Mouse (Mus musculus) limb, embryonic 14.5 days (tissue): ENCODE data around the gene Mecom. TPM values are rescaled to one million over a fixed set of nuclear protein-coding genes. Genes with fewer than 3 reads are reported as not detected.

ENCODE experiments used
- ATAC-seq: fragments of 200-750 bp; cut with Nextera tagmentation; 2 replicates; pipeline ENCODE4 v1.8.0; 2017; ENCODE audit warnings: low read depth, moderate number of reproducible peaks, moderate TSS enrichment; ENCODE audit not compliant: low FRiP score
- DNase-seq: peaks from one replicate; pipeline ENCODE4 v3.0.0-alpha.2; 2015; ENCODE audit warnings: low spot score
- H3K27ac ChIP-seq: fragments of 300-500 bp; sonication (generic); replicated peaks from 2 replicates; pipeline ENCODE4 v1.5.1; 2014; ENCODE audit warnings: low read depth, mild to moderate bottlenecking, low read length, moderate library complexity, mixed read lengths
- H3K27me3 ChIP-seq: fragments of 300-500 bp; sonication (generic); 2 replicates; pipeline ENCODE4 v1.6.1; 2014; ENCODE audit warnings: low read length, mixed read lengths; ENCODE audit not compliant: control insufficient read depth, insufficient read depth
- H3K36me3 ChIP-seq: fragments of 300-500 bp; sonication (generic); 2 replicates; pipeline ENCODE4 v1.6.1; 2014; ENCODE audit warnings: mild to moderate bottlenecking, low read length, moderate library complexity, mixed read lengths; ENCODE audit not compliant: control insufficient read depth, insufficient read depth
- H3K4me1 ChIP-seq: fragments of 300-500 bp; sonication (generic); 2 replicates; pipeline ENCODE4 v1.6.1; 2014; ENCODE audit warnings: antibody characterized with exemption, low read length, mixed read lengths; ENCODE audit not compliant: control insufficient read depth, insufficient read depth
- H3K4me2 ChIP-seq: fragments of 300-500 bp; sonication (generic); replicated peaks from 2 replicates; pipeline ENCODE4 v1.6.1; 2014; ENCODE audit warnings: low read depth, mild to moderate bottlenecking, low read length, moderate library complexity; ENCODE audit not compliant: severe bottlenecking
- H3K4me3 ChIP-seq: fragments of 300-500 bp; sonication (generic); replicated peaks from 2 replicates; pipeline ENCODE4 v1.5.1; 2014; ENCODE audit warnings: low read length
- H3K9ac ChIP-seq: fragments of 300-500 bp; sonication (generic); 2 replicates; pipeline ENCODE4 v1.6.1; 2014; ENCODE audit warnings: mild to moderate bottlenecking, low read depth, low read length, moderate library complexity; ENCODE audit not compliant: severe bottlenecking
- H3K9me3 ChIP-seq: fragments of 300-500 bp; sonication (generic); 2 replicates; pipeline ENCODE4 v1.6.1; 2016; ENCODE audit warnings: low read length; ENCODE audit not compliant: control insufficient read depth
- POLR2A ChIP-seq: fragments of 200-500 bp; IDR thresholded peaks from 2 replicates; pipeline ENCODE4 v1.8.0; 2012; ENCODE audit warnings: inconsistent platforms, mild to moderate bottlenecking, moderate library complexity, borderline replicate concordance; ENCODE audit not compliant: insufficient read depth, insufficient read length; ENCODE audit errors: extremely low read depth
- WGBS: fragments of 180-500 bp; shearing (Covaris S2); extraction: QIAGEN DNeasy Blood & Tissue Kit; methylation state at CpG from one replicate; pipeline ENCODE4 v1.1.7; 2014; 5-methylcytosine and 5-hydroxymethylcytosine counted together
- polyA plus RNA-seq, 2 experiments: library from polyadenylated mRNA; depleted of rRNA in 1 of 2; stranded (reverse) in 1 of 2; unstranded in 1 of 2; fragments of >200 nt; fragmentation: Nextera tagmentation in 1 of 2; extraction: Ambion mirVana in 1 of 2; gene quantifications; 2 replicates each; pipeline versions ENCODE4 v1.2.1 to v1.2.3; 2012 to 2014

The Mecom gene
- polyA plus RNA-seq, 2 experiments: 35.8 to 42.2 TPM

DNA sequence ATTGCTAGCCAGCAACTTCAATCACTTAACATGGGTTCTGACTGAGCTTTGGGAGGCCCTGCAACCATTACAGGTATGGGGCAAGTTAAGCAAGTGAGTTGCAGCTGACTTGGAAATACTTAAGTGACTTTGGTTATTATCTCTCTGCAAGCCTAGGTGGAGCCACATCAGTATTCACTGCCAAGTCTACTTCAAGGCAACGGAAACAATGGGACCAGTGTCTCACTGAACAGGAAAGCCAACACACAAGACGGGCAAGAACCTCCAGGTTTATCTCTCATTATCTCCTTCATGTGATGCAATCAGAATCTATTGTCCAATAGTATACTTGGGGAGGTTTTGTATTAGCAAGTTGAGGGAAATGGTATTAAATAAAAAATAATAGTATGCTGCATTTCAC is 415.4 kb downstream of the Mecom start:
- WGBS: 82% methylated on average over 2 of the region's 2 CpGs
- DNase-seq: no peak
- H3K27ac ChIP-seq: no peak overlapping the region
- no peaks in the 10 kb centered on the region for H3K36me3 ChIP-seq
- H3K4me3 ChIP-seq: no peak overlapping the region
- H3K27me3 ChIP-seq: no peaks in the 10 kb centered on the region
- no peak for TF ChIP-seq POLR2A
- ATAC-seq: no peak
- H3K9ac ChIP-seq: no peak overlapping the region
- no peaks in the 10 kb centered on the region for H3K9me3 ChIP-seq
- peaks cover 7% of the 10 kb centered on the region; the same call in 1 of the 2 replicates for H3K4me1 ChIP-seq
- no peak overlapping the region for H3K4me2 ChIP-seq

DNA sequence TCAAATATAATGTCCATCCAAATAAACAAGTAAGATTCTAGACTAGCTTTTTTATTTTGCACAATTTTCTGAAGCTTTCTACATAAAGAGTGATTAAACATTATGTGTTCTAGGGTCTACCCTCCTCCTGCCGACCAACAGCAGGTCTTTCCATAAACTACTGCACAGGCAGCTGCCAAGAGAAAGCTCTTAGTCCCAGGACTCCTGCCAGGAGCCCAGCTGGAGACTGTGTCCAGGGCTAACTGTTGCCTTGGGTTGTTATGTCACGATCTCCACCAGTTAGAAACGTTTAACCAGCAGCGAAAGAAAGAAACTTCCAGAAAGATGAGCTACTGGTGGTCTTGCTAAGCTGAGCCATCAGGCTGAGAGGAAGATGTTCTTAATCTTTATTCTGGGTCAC is 417.3 kb downstream of the Mecom start:
- WGBS: 41% methylated on average over 4 of the region's 4 CpGs
- H3K9ac ChIP-seq: no peak overlapping the region
- no peaks in the 10 kb centered on the region for H3K27me3 ChIP-seq
- H3K4me3 ChIP-seq: no peak overlapping the region
- H3K27ac ChIP-seq: no peak overlapping the region
- no peak overlapping the region for H3K4me2 ChIP-seq
- H3K36me3 ChIP-seq: no peaks in the 10 kb centered on the region
- no peaks in the 10 kb centered on the region for H3K9me3 ChIP-seq
- peaks cover 7% of the 10 kb centered on the region; the same call in 1 of the 2 replicates for H3K4me1 ChIP-seq
- peak; percentile 23 for DNase-seq
- no peak for TF ChIP-seq POLR2A
- ATAC-seq: no peak

DNA sequence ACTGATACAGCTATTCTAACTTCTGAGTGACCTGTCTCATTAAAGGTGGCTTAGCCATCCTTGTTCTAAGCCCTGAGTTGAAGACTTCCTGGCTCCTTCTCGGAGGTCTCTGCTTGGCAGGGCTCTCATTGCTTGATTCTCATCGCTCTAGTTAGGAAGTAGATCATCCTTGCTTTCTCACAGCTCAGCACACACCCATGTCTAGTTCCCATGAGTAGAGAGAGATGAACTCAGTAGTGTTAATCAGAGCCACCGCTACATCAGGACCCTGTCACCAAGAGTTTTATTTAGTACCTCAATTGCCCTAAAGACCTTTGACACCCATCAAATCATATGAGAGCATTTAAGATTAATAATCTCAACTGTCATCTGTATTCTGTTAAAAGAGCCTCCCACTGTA is 425.2 kb downstream of the Mecom start:
- no peak for DNase-seq
- 89% methylated on average over 3 of the region's 3 CpGs for WGBS
- Histone ChIP-seq H3K9ac (no peak overlapping the region), H3K4me2 (no peak overlapping the region), H3K27ac (no peak overlapping the region), H3K36me3 (no peaks in the 10 kb centered on the region), H3K4me3 (no peak overlapping the region), H3K4me1 (no peaks in the 10 kb centered on the region), H3K27me3 (no peaks in the 10 kb centered on the region), H3K9me3 (no peaks in the 10 kb centered on the region)
- TF ChIP-seq POLR2A: no peak
- no peak for ATAC-seq

DNA sequence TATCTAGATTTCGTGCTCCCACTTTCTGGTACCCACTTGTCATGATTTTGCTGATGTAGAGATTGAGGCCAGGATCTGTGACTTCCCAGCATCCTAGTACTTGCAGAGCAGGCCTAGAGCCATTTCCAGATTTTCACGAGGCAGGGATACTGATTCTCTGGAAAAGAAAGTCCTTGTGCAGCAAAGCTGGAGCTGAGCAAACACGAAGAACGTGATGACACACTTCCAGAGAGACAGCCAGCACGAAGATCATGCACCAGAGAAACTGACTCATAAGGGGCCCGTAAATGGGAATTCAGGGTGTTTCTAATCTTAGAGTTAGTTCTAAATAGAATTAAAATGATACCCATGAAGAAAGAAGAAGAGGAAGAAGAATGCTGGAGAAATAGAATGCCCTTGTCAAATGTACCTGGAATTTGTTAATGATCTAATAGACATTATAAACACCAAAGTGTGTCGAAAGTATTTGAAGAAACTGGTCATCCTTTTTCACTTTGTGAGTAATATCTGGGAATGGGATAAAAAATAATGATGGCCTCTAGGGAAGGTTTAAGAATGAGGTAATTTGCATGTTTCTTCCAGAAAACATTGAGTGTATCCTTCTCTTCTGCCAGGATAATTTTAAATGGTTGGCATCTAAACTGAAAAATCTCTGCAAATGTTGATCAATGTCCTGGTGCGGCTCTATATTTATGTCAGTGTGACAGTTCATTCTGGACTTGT is 426.9 kb downstream of the Mecom start:
- WGBS: 81% methylated on average over 8 of the region's 8 CpGs
- no peaks in the 10 kb centered on the region for H3K36me3 ChIP-seq
- H3K27me3 ChIP-seq: no peaks in the 10 kb centered on the region
- peaks cover 4% of the 10 kb centered on the region; the same call in 1 of the 2 replicates for H3K4me1 ChIP-seq
- no peak overlapping the region for H3K4me3 ChIP-seq
- no peaks in the 10 kb centered on the region for H3K9me3 ChIP-seq
- H3K9ac ChIP-seq: no peak overlapping the region
- no peak overlapping the region for H3K27ac ChIP-seq
- DNase-seq (no peak), ATAC-seq (no peak)
- H3K4me2 ChIP-seq: no peak overlapping the region
- TF ChIP-seq POLR2A: no peak

DNA sequence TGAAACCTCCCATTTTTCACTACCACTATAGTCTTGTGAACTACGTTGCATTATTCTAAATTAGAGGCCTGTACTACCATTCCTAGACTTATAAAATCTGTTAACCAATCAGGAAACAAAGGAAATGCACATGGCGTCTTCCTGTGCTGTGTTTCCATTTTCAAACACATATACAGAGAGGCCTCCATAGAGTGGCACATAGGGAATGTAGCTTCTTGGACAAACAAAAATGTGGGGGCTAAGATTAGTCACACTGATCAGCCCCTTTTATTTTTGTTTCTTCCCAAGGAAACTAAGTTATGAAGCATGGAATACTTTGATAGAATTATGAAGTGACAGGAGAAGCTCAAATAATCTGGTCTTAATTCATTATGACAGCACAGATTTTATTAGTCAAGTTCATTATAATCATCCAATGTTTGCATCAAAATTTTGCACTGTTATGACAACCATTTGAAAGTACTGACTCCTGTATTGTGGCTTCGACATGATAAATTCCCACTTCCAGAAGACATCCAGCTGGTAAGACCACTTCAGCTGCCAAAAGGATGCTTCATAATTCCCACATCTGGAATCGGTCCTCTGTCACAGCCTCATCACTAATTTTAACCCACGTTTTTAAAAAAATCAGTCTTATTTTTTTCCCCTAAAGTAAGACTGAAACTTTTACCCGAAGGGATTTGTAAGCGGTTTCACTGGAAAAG is 429.1 kb downstream of the Mecom start:
- Histone ChIP-seq H3K9ac (no peak overlapping the region), H3K36me3 (no peaks in the 10 kb centered on the region), H3K9me3 (no peaks in the 10 kb centered on the region), H3K27ac (no peak overlapping the region), H3K4me2 (no peak overlapping the region), H3K4me1 (peaks cover 5% of the 10 kb centered on the region; the same call in 1 of the 2 replicates), H3K27me3 (no peaks in the 10 kb centered on the region), H3K4me3 (no peak overlapping the region)
- no peak for TF ChIP-seq POLR2A
- ATAC-seq (no peak), DNase-seq (no peak)
- WGBS: 82% methylated on average over 7 of the region's 7 CpGs
